Mouse (Mus musculus) small intestine, adult 2 months (tissue): ENCODE results near the gene Mob3b.

ENCODE experiments used
- CTCF ChIP-seq: fragments of 200-500 bp; IDR thresholded peaks from 2 replicates; pipeline ENCODE4 v1.5.1; 2012; ENCODE audit warnings: low read depth, mild to moderate bottlenecking, control low read depth, inconsistent platforms, low read length, moderate library complexity, mixed read lengths; ENCODE audit not compliant: insufficient replicate concordance, insufficient read length; ENCODE audit errors: extremely low read depth
- POLR2A ChIP-seq: fragments of 200-500 bp; IDR thresholded peaks from 2 replicates; pipeline ENCODE4 v1.6.1; 2012; ENCODE audit warnings: low read depth, mild to moderate bottlenecking, control low read depth, inconsistent platforms, low read length, moderate library complexity

GRCm38 (mm10) chr4:34964906-34965305 lies 192.4 kb downstream of the Mob3b start:
- TF ChIP-seq POLR2A (no peak), CTCF (no peak)
